Mouse (Mus musculus) heart, postnatal 0 days (tissue): ENCODE results near the gene Sac3d1. TPM values are rescaled to one million over a fixed set of nuclear protein-coding genes. Genes with fewer than 3 reads are reported as not detected.

Source experiments
- ATAC-seq: fragments of 200-750 bp; cut with Nextera tagmentation; 2 replicates; pipeline ENCODE4 v1.8.0; 2017; ENCODE audit warnings: low read depth, moderate number of reproducible peaks, moderate library complexity; ENCODE audit not compliant: insufficient read depth
- DNase-seq: peaks from one replicate; pipeline ENCODE4 v3.0.0-alpha.2; 2016; ENCODE audit warnings: low spot score
- H3K27ac ChIP-seq: fragments of 300-500 bp; sonication (generic); 2 replicates; pipeline ENCODE4 v1.5.1; 2014; ENCODE audit warnings: low read depth, mild to moderate bottlenecking
- H3K27me3 ChIP-seq: fragments of 300-500 bp; sonication (generic); 2 replicates; pipeline ENCODE4 v1.6.1; 2014; ENCODE audit warnings: low read length, mixed read lengths; ENCODE audit not compliant: control insufficient read depth, insufficient read depth
- H3K36me3 ChIP-seq: fragments of 300-500 bp; sonication (generic); replicated peaks from 2 replicates; pipeline ENCODE4 v1.6.1; 2014; ENCODE audit warnings: low read length, mixed read lengths; ENCODE audit not compliant: control insufficient read depth, insufficient read depth
- H3K4me1 ChIP-seq: fragments of 300-500 bp; sonication (generic); 2 replicates; pipeline ENCODE4 v1.6.1; 2014; ENCODE audit warnings: antibody characterized with exemption; ENCODE audit not compliant: control insufficient read depth, insufficient read depth
- H3K4me2 ChIP-seq: fragments of 300-500 bp; sonication (generic); 2 replicates; pipeline ENCODE4 v1.6.1; 2014; ENCODE audit warnings: low read depth, mild to moderate bottlenecking, low read length, moderate library complexity
- H3K4me3 ChIP-seq: fragments of 300-500 bp; sonication (generic); 2 replicates; pipeline ENCODE4 v1.5.1; 2014; ENCODE audit warnings: low read depth, low read length
- H3K9ac ChIP-seq: fragments of 300-500 bp; sonication (generic); replicated peaks from 2 replicates; pipeline ENCODE4 v1.6.1; 2014; ENCODE audit warnings: low read depth, low read length, mixed read lengths
- H3K9me3 ChIP-seq: fragments of 300-500 bp; sonication (generic); replicated peaks from 2 replicates; pipeline ENCODE4 v1.6.1; 2016; ENCODE audit warnings: low read length; ENCODE audit not compliant: control insufficient read depth
- CTCF ChIP-seq: IDR thresholded peaks from 2 replicates; pipeline ENCODE4 v1.5.1; 2016; ENCODE audit warnings: antibody characterized with exemption, control low read depth, low read depth
- EP300 ChIP-seq: IDR thresholded peaks from 2 replicates; pipeline ENCODE4 v1.6.1; 2016; ENCODE audit warnings: antibody characterized with exemption, low read depth
- WGBS: fragments of 180-500 bp; shearing (Covaris S2); extraction: QIAGEN DNeasy Blood & Tissue Kit; methylation state at CpG from one replicate; pipeline ENCODE4 v1.1.7; 2014; 5-methylcytosine and 5-hydroxymethylcytosine counted together
- polyA plus RNA-seq: library from polyadenylated mRNA; unstranded; fragments of >200 nt; fragmentation: Nextera tagmentation; extraction: Ambion mirVana; gene quantifications from 2 replicates; pipeline ENCODE4 v1.2.1, GENCODE M21; 2015
- total RNA-seq: library from RNA; depleted of rRNA; stranded (reverse); fragments of >200 nt; gene quantifications from 2 replicates; pipeline ENCODE4 v1.2.3, GENCODE M21; 2014; ENCODE audit warnings: low replicate concordance

The Sac3d1 gene
- total and polyA plus RNA-seq, 2 experiments from 2014 or later = 25.8 to 46.5 TPM

GRCm38 (mm10) chr19:6155174-6155573 lies 36.7 kb upstream of the Sac3d1 start:
- DNase-seq (no peak), ATAC-seq (no peak)
- Histone ChIP-seq H3K4me3 (no peak overlapping the region), H3K9ac (no peak overlapping the region), H3K36me3 (no peaks in the 10 kb centered on the region), H3K27ac (no peak overlapping the region), H3K4me1 (no peaks in the 10 kb centered on the region), H3K27me3 (no peaks in the 10 kb centered on the region), H3K4me2 (no peak overlapping the region), H3K9me3 (no peaks in the 10 kb centered on the region)
- TF ChIP-seq EP300 (no peak), CTCF (no peak)
- WGBS = 73% methylated on average over 9 of the region's 9 CpGs

- H3K4me1 ChIP-seq = peaks cover under 1% of the 10 kb centered on the region; the same call in 1 of the 2 replicates
- H3K27ac ChIP-seq = no peak overlapping the region
- no peaks in the 10 kb centered on the region for H3K9me3 ChIP-seq
- ATAC-seq (no peak), DNase-seq (no peak)
- H3K4me3 ChIP-seq = no peak overlapping the region
- TF ChIP-seq EP300 = no peak
- no peak for TF ChIP-seq CTCF
- H3K4me2 ChIP-seq = no peak overlapping the region
- H3K27me3 ChIP-seq = no peaks in the 10 kb centered on the region
- WGBS = 65% methylated on average over 5 of the region's 5 CpGs
- no peak overlapping the region for H3K9ac ChIP-seq
- H3K36me3 ChIP-seq = no peaks in the 10 kb centered on the region
These were observed 26.4 kb upstream of the Sac3d1 start for GRCm38 (mm10) chr19:6144842-6145241.

- Histone ChIP-seq H3K36me3 (peaks cover 9% of the 10 kb centered on the region; the same call in 1 of the 2 replicates), H3K27ac (peak within 1 kb of the TSS; percentile 85), H3K27me3 (no peaks in the 10 kb centered on the region), H3K4me1 (peaks cover 2% of the 10 kb centered on the region; the same call in 1 of the 2 replicates), H3K9ac (peak within 1 kb of the TSS; percentile 67), H3K4me2 (peak within 1 kb of the TSS; percentile 84), H3K9me3 (no peaks in the 10 kb centered on the region), H3K4me3 (peak within 1 kb of the TSS; percentile 61)
- TF ChIP-seq CTCF = peak; percentile 55
- no peak for TF ChIP-seq EP300
- ATAC-seq (peak; percentile 69), DNase-seq (peak; percentile 84)
- WGBS = under 1% methylated on average over 15 of the region's 15 CpGs
These were observed 22.9 kb upstream of the Sac3d1 start, which contains the start of gene Arl2 for GRCm38 (mm10) chr19:6141394-6141749. Gene Arl2 (minus strand): TSS chr19:6141548.

GRCm38 (mm10) chr19:6140678-6141393 lies 22.4 kb upstream of the Sac3d1 start, which contains the start of gene Batf2:
Gene Batf2 (plus strand): TSS chr19:6140983.
- H3K27ac ChIP-seq = peak within 1 kb of the TSS; percentile 85
- WGBS = under 1% methylated on average over 67 of the region's 68 CpGs

GRCm38 (mm10) chr19:6140374-6140677 lies 21.9 kb upstream of the Sac3d1 start:
- DNase-seq (no peak), ATAC-seq (no peak)
- H3K27me3 ChIP-seq = no peaks in the 10 kb centered on the region
- H3K27ac ChIP-seq = peak overlapping the region; percentile 85
- peak overlapping the region; percentile 61 for H3K4me3 ChIP-seq
- WGBS = 5% methylated on average over 16 of the region's 16 CpGs
- peak overlapping the region; percentile 84 for H3K4me2 ChIP-seq
- H3K4me1 ChIP-seq = peaks cover 2% of the 10 kb centered on the region; the same call in 1 of the 2 replicates
- no peaks in the 10 kb centered on the region for H3K9me3 ChIP-seq
- peaks cover 16% of the 10 kb centered on the region; the same call in 1 of the 2 replicates for H3K36me3 ChIP-seq
- H3K9ac ChIP-seq = peak overlapping the region; percentile 67
- no peak for TF ChIP-seq EP300
- no peak for TF ChIP-seq CTCF

More at GRCm38 (mm10) chr19:6140678-6141393, 22.4 kb upstream of the Sac3d1 start, which contains the start of gene Batf2:
- Histone ChIP-seq H3K9me3 (no peaks in the 10 kb centered on the region), H3K9ac (peak within 1 kb of the TSS; percentile 67), H3K36me3 (peaks cover 12% of the 10 kb centered on the region; the same call in 1 of the 2 replicates), H3K4me1 (peaks cover 2% of the 10 kb centered on the region; the same call in 1 of the 2 replicates), H3K4me2 (peak within 1 kb of the TSS; percentile 84), H3K27me3 (no peaks in the 10 kb centered on the region), H3K4me3 (peak within 1 kb of the TSS; percentile 61)
- ATAC-seq (peak; percentile 95), DNase-seq (peak; percentile 97)
- peak; percentile 60; the same call in 1 of the 2 replicates for TF ChIP-seq EP300
- TF ChIP-seq CTCF = peak; percentile 92
